Mouse (Mus musculus) embryonic stem cell, embryonic (primary cell): ENCODE data around the gene Gm9040.
"Not testable (repeated sequence)": the region's sequence is repeated elsewhere in the genome, so short reads cannot be mapped to it uniquely, and the experiment has no call there.

Experiments
- CTCF ChIA-PET, 4 experiments: fragments of 300-600 bp in 2 of 4; fragments of 350-600 bp in 2 of 4; sonication (Branson Sonifier 250); formaldehyde crosslinking; loops; one replicate each; lab custom pipeline; 2022; ENCODE audit warnings: inconsistent platforms in 2 of 4; lab: Charles Lee
- POLR2A ChIA-PET, 4 experiments: fragments of 300-600 bp in 2 of 4; fragments of 350-600 bp in 2 of 4; sonication (Branson Sonifier 250); formaldehyde crosslinking; loops; one replicate each; lab custom pipeline; 2022; ENCODE audit warnings: antibody characterized with exemption in 4 of 4, inconsistent platforms in 1 of 4; lab: Charles Lee

Gm9040 gene

GRCm38 (mm10) chr10:118326869-118327268 is at the start of gene Gm9040:
Gene Gm9040, minus strand, starts transcription at chr10:118326969.
- POLR2A ChIA-PET, CTCF ChIA-PET: not testable (repeated sequence)

GRCm38 (mm10) chr10:118370443-118370842 is 43.7 kb upstream of the Gm9040 start:
- CTCF ChIA-PET = interaction anchor here (0.5 to 1.4 kb wide), 28 partner anchors 11 to 872 kb away, joined by 3 to 17 read pairs (median 3); partner anchors contain the start of gene Mdm1 (in 1 of the 4)
- POLR2A ChIA-PET = interaction anchor here in 3 of 4 experiments (0.6 to 1.0 kb wide), 5 partner anchors 71 to 1282 kb away, joined by 3 to 4 read pairs (median 3); partner anchors contain the start of gene Mdm1 (in 1 of the 3)

- CTCF ChIA-PET = interaction anchor here in 3 of 4 experiments (1.0 to 1.4 kb wide), 5 partner anchors 176 to 853 kb away, joined by 3 to 17 read pairs (median 4); no protein-coding TSS in a partner anchor
- POLR2A ChIA-PET = interaction anchor here in 1 of 4 experiments (0.9 kb wide), 1 partner anchor 72 kb away, joined by 3 read pairs; no protein-coding TSS in a partner anchor
Measured at GRCm38 (mm10) chr10:118369518-118369917, 42.7 kb upstream of the Gm9040 start.

GRCm38 (mm10) chr10:118354005-118354404 is 27.2 kb upstream of the Gm9040 start, which contains the start of gene Gm9049:
Gene Gm9049, minus strand, starts transcription at chr10:118354105.
- CTCF ChIA-PET, POLR2A ChIA-PET: not testable (repeated sequence)

- CTCF ChIA-PET, POLR2A ChIA-PET: not testable (repeated sequence)
Measured at GRCm38 (mm10) chr10:118348579-118348978, 21.8 kb upstream of the Gm9040 start, which contains the start of gene Gm9048. Gene Gm9048, minus strand, starts transcription at chr10:118348679.

GRCm38 (mm10) chr10:118343155-118343554 is 16.4 kb upstream of the Gm9040 start, which contains the start of gene Gm9046:
Gene Gm9046, minus strand, starts transcription at chr10:118343255.
- CTCF ChIA-PET, POLR2A ChIA-PET: not testable (repeated sequence)

- CTCF ChIA-PET, POLR2A ChIA-PET: not testable (repeated sequence)
Measured at GRCm38 (mm10) chr10:118337731-118338130, 11.0 kb upstream of the Gm9040 start, which contains the start of gene Gm9045. Gene Gm9045, minus strand, starts transcription at chr10:118337831.

GRCm38 (mm10) chr10:118332308-118332707 is 5.5 kb upstream of the Gm9040 start, which contains the start of gene Gm9044:
Gene Gm9044, minus strand, starts transcription at chr10:118332408.
- CTCF ChIA-PET = not testable (repeated sequence)

GRCm38 (mm10) chr10:118319024-118319423 is 7.7 kb downstream of the Gm9040 start:
- CTCF ChIA-PET = no interaction called here
- POLR2A ChIA-PET = no interaction called here

More at GRCm38 (mm10) chr10:118332308-118332707, 5.5 kb upstream of the Gm9040 start, which contains the start of gene Gm9044:
- POLR2A ChIA-PET = not testable (repeated sequence)

- CTCF ChIA-PET = not testable (repeated sequence)
- POLR2A ChIA-PET = interaction anchor here in 1 of 4 experiments (0.9 kb wide), 1 partner anchor 107 kb away, joined by 3 read pairs; no protein-coding TSS in a partner anchor
Measured at GRCm38 (mm10) chr10:118302133-118302532, 24.6 kb downstream of the Gm9040 start.

- CTCF ChIA-PET = no interaction called here
Measured at GRCm38 (mm10) chr10:118294938-118295337, 31.8 kb downstream of the Gm9040 start, which contains the start of gene Iltifb. Gene Iltifb, minus strand, starts transcription at chr10:118295038.

GRCm38 (mm10) chr10:118283016-118283415 is 43.8 kb downstream of the Gm9040 start:
- POLR2A ChIA-PET = interaction anchor here in 1 of 4 experiments (0.6 kb wide), 1 partner anchor 315 kb away, joined by 8 read pairs; no protein-coding TSS in a partner anchor
- CTCF ChIA-PET = not testable (repeated sequence)

More at GRCm38 (mm10) chr10:118294938-118295337, 31.8 kb downstream of the Gm9040 start, which contains the start of gene Iltifb:
- POLR2A ChIA-PET = no interaction called here

GRCm38 (mm10) chr10:118282565-118282964 is 44.2 kb downstream of the Gm9040 start:
- CTCF ChIA-PET, POLR2A ChIA-PET: not testable (repeated sequence)

GRCm38 (mm10) chr10:118278069-118278468 is 48.7 kb downstream of the Gm9040 start:
- CTCF ChIA-PET, POLR2A ChIA-PET: not testable (repeated sequence)
